Mouse (Mus musculus): ENCODE results near the gene Il21r.

Il21r gene

GRCm38 (mm10) chr7:125599373-125599973, 3.8 kb upstream of the Il21r start:
- in situ Hi-C loops (cut with MboI; ENCODE audit: unreplicated experiment in 2 of 2) = no loop called here

GRCm38 (mm10) chr7:125600136-125600535, 3.1 kb upstream of the Il21r start:
- in situ Hi-C loops (cut with MboI; ENCODE audit: unreplicated experiment in 2 of 2) = no loop called here

- in situ Hi-C loops (cut with MboI; ENCODE audit: unreplicated experiment in 2 of 2) = no loop called here
Observed at GRCm38 (mm10) chr7:125600612-125601279, 2.5 kb upstream of the Il21r start.

- in situ Hi-C loops (cut with MboI; ENCODE audit: unreplicated experiment in 2 of 2) = no loop called here
Observed at GRCm38 (mm10) chr7:125601280-125601670, 2.0 kb upstream of the Il21r start.

GRCm38 (mm10) chr7:125601821-125602448, 1.3 kb upstream of the Il21r start:
- in situ Hi-C loops (cut with MboI; ENCODE audit: unreplicated experiment in 2 of 2) = no loop called here

GRCm38 (mm10) chr7:125604362-125605319, 1.4 kb downstream of the Il21r start:
- in situ Hi-C loops (cut with MboI; ENCODE audit: unreplicated experiment in 2 of 2) = no loop called here

GRCm38 (mm10) chr7:125605725-125606139, 2.5 kb downstream of the Il21r start:
- in situ Hi-C loops (cut with MboI; ENCODE audit: unreplicated experiment in 2 of 2) = no loop called here

GRCm38 (mm10) chr7:125606265-125607164, 3.3 kb downstream of the Il21r start:
- in situ Hi-C loops (cut with MboI; ENCODE audit: unreplicated experiment in 2 of 2) = no loop called here

GRCm38 (mm10) chr7:125607384-125608182, 4.4 kb downstream of the Il21r start:
- in situ Hi-C loops (cut with MboI; ENCODE audit: unreplicated experiment in 2 of 2) = no loop called here

GRCm38 (mm10) chr7:125608183-125608688, 5.0 kb downstream of the Il21r start:
- in situ Hi-C loops (cut with MboI; ENCODE audit: unreplicated experiment in 2 of 2) = no loop called here

GRCm38 (mm10) chr7:125613579-125613978, 10.3 kb downstream of the Il21r start:
- in situ Hi-C loops (cut with MboI; ENCODE audit: unreplicated experiment in 2 of 2) = no loop called here

GRCm38 (mm10) chr7:125615453-125615852, 12.2 kb downstream of the Il21r start:
- in situ Hi-C loops (cut with MboI; ENCODE audit: unreplicated experiment in 2 of 2) = no loop called here

- in situ Hi-C loops (cut with MboI; ENCODE audit: unreplicated experiment in 2 of 2) = no loop called here
Observed at GRCm38 (mm10) chr7:125618016-125618415, 14.8 kb downstream of the Il21r start.

GRCm38 (mm10) chr7:125620077-125620476, 16.8 kb downstream of the Il21r start:
- in situ Hi-C loops (cut with MboI; ENCODE audit: unreplicated experiment in 2 of 2) = no loop called here

GRCm38 (mm10) chr7:125622741-125623685, 19.8 kb downstream of the Il21r start:
- in situ Hi-C loops (cut with MboI; ENCODE audit: unreplicated experiment in 2 of 2) = no loop called here

- in situ Hi-C loops (cut with MboI; ENCODE audit: unreplicated experiment in 2 of 2) = loop anchor here in 1 of 2 experiments (5.0 kb wide), 1 partner anchor 33 kb away; no protein-coding TSS in a partner anchor
Observed at GRCm38 (mm10) chr7:125625219-125625618, 22.0 kb downstream of the Il21r start.

GRCm38 (mm10) chr7:125625829-125626228, 22.6 kb downstream of the Il21r start:
- in situ Hi-C loops (cut with MboI; ENCODE audit: unreplicated experiment in 2 of 2) = loop anchor here in 1 of 2 experiments (5.0 kb wide), 1 partner anchor 34 kb away; no protein-coding TSS in a partner anchor

GRCm38 (mm10) chr7:125630317-125630716, 27.1 kb downstream of the Il21r start:
- in situ Hi-C loops (cut with MboI; ENCODE audit: unreplicated experiment in 2 of 2) = no loop called here
